Mouse (Mus musculus): ENCODE results near the gene Mrpl1.

DNA sequence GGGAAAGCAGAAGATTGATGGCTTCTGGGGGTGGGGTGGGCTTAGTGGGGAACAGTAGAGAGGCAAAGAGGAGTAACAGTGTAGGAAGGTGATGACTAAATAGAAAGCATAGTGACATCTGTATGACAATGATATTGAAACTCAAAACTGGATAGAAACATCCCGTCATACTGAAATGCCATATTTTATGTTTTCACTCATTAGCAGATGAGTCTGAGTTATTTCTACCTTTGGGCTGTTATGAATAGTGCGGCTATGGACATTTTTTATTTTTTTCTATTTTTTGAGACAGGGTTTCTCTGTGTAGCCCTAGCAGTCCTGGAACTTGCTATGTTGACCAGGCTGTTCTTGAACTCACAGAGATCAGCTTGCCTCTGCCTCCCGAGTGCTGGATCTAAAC lies 13.7 kb downstream of the Mrpl1 start:
- TF ChIP-seq ZNF384 (IDR thresholded peaks at IDR 0.05; ENCODE audit: low read depth, low read length) = no peak
- no peak for TF ChIP-seq CHD2 (IDR thresholded peaks at IDR 0.05; ENCODE audit: low read depth, low read length)
